Mouse (Mus musculus) layer of hippocampus, postnatal 14 days (tissue): ENCODE data around the gene Herc3. TPM values are rescaled to one million over a fixed set of nuclear protein-coding genes. Genes with fewer than 3 reads are reported as not detected.
"Not testable (repeated sequence)": the region's sequence is repeated elsewhere in the genome, so short reads cannot be mapped to it uniquely, and the experiment has no call there.

ENCODE experiments used
- DNase-seq, 2 experiments: peaks; one replicate each; pipeline ENCODE4 v3.0.0; 2021 to 2022; ENCODE audit warnings: low spot score in 2 of 2, mixed read lengths in 1 of 2
- total RNA-seq, 2 experiments: library from RNA; stranded (reverse); gene quantifications; 2 replicates each; pipeline ENCODE4 v1.2.3; 2021

Herc3 gene
- total RNA-seq, 2 experiments from 2014 or later = 241 to 256 TPM

DNA sequence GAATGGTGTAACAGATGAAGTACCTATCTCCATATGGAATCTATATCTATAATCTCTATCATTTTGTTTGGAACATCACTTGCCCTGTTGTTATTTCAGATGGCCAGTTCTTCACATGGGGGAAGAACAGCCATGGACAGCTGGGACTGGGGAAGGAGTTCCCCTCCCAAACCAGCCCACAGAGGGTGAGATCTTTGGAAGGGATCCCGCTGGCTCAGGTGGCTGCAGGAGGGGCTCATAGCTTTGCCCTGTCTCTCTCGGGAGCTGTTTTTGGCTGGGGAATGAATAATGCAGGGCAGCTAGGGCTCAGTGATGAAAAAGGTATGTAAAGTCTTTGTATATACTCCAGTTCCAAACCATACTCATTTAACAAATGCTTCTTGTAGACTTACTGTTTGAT lies 25.2 kb downstream of the Herc3 start:
- no peak for DNase-seq

DNA sequence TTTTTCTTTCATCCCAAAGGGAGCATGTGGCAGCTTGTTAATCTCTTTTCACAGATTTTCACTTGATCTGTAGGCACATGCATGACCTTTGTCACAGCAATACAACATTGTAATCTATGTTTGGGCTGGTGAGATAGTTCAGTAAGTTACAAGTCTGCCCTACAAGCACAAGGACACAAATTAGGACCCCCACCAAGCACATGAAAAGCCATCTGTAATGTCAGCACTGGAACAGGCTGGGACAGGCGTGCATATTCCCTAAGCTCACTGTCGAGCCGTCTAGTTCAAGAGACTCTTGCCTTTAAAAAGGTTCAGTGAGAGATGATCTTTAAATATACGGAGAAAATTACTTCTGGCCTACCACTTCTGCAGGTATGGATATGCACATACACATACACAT lies 28.3 kb downstream of the Herc3 start:
- no peak for DNase-seq

DNA sequence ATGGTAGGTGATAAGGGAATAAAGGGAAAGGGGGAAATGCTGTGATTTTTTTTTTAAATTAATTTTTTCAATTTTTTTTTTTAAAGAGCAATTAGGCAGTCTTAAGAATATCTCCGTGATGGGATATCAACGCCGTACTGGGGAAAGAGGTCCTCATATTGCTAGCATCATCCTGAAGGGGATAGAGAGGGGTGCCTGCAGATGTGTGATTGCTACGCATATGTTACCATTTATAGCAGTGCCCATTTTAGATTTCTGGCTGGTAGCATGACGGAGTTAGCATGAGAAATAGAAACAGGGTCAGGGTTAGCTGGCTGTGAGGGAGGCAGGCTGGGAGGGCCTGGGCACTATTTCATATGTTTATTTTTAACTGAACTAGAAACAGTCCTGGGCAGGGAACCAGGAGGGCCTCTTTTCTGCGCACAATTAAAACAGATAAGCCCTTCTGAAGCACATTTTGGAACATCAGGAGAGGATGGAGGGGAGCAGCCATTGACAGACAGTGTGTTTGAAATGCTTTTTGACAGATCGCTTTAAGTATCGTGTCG lies 31.3 kb downstream of the Herc3 start:
- peak in 1 of 2 experiments; percentile 27 for DNase-seq

DNA sequence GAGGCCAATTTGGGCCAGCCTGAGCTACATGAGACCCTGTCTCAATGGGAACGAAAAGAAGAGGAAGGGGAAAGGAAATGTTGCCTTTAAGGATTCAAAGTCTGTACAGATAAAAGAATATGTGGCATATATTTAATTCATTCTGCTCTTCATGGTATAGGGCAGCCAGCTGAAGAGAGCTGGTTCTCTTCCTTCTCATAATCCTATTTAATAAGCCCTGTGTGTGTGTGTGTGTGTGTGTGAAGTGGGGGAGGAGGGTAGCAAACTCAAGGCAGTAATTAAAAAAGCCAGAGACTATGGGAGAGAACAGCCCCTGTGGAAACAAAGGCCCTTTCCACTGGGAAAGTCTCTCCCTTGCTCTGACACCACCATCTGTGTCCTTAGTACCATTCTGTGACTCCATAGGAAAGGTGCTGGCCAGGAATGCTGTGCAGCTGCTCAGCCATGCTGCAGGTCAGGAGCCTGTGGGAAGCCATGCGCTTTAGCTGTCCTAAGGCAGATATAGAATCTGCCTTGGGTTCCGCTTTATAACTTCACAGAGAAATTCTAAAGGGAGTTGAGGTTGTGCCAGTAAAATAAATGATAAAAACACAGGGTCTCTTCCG lies 32.5 kb downstream of the Herc3 start:
- DNase-seq = no peak

DNA sequence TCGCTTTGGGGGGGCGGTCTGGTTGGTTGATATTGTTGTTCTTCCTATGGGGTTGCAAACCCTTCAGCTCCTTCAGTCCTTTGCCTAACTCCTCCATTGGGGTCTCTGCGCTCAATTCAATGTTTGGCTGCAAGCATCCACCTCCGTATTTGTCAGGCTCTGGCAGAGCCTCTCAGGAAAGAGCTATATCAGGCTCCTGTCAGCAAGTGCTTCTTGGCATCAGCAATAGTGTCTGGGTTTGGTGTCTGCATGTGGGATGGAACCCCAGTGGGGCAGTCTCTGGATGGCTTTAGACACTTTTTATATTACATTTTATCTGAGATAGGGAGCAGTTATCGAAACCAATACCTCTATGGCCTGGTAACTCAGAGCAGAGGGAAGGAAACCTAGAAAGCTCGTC lies 36.6 kb downstream of the Herc3 start:
- not testable (repeated sequence) for DNase-seq

DNA sequence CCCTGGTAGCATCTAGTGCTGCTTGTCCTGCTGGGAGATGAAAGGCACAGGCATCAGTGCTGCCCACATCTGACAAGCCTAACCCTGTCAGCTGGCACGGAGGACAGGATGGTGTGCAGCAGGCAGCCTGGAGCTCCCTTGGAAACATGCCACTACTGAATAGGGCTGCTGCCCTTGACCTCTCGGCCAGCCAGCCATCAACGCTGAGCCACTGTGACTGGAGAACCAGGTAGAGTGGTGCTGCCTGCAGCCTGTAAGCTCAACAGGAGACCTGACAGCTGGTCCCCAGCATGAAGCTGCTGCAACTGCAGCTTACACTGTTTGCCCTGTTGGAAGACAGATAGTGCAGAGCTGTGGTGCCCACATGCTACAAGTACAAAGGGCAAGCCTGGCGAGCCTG lies 48.3 kb downstream of the Herc3 start:
- no peak for DNase-seq

DNA sequence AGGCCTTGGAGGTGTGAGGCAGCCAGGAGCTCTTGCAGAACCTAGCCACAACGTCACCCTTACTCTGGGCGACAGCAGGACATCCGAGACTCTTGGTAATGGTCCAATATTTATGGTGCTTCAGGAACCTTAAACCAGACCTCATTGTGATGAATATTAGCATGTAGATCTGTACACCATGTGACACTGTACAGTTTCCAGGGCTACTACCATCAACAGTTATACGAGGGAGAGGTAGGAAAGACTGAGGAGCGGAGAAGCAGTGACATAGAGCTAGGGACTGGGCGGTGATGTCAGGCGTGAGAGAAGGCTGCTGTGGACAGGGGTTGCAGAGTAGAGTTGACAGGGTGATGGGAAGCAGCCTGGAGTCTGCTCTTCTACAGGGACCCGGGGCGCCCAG lies 48.7 kb downstream of the Herc3 start:
- no peak for DNase-seq

DNA sequence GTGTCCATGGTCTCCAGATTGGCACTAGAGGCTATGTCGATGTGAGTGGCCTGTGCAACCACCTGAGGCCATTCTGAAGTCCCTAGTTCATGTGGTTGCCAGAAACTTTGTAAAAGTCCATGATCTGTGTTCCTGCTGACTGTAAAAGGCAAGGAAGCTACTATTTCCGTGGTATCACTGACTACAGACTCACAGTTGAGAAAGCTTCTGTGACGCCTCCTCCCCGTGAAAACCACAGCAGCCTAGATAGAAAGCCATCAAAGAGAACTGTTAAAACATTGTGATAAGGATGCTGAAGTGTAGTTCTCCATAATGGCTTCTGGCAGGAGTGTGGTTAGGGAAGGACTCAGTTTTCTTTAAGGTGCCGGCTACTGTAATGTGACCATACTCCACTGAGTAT lies 49.6 kb downstream of the Herc3 start:
- DNase-seq = no peak

DNA sequence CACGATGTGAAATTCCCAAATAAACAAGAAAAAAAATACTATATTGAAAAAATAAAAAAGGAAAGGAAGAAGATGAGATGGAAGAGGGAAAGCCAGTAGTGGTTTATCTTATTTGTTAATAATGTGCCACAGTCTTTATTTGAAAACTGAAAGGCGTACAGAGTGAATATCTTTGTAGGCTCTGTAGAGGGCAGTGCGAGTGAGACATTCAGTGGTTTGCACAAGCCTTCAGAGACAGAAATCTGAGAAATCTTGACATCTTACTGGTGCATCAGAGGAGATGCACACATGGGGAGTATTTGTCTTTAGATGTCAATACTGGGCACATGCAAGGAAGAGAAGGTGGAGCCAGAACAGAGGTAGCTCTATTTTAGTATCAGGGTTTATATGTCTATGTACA lies 50.1 kb downstream of the Herc3 start:
- DNase-seq = no peak

DNA sequence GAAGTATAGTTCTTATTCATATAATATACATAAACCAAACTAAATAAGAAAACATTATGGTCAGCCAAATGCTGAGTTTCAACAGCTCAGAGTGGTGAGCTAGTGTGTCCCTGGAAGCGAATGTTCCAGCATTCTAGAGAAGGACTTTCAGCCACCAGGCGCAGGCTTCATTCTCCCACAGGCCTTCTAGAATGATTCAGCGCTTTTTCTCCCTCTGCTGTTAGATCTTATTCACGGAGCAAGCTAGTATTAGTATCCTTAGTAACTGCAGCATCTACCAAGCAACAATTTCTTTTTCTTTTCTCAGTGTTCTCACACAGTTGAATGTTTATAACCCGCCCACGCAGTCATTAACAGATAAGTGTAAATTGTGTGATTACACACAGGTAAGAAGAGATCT lies 51.0 kb downstream of the Herc3 start:
- DNase-seq = peak in 1 of 2 experiments; percentile 27

DNA sequence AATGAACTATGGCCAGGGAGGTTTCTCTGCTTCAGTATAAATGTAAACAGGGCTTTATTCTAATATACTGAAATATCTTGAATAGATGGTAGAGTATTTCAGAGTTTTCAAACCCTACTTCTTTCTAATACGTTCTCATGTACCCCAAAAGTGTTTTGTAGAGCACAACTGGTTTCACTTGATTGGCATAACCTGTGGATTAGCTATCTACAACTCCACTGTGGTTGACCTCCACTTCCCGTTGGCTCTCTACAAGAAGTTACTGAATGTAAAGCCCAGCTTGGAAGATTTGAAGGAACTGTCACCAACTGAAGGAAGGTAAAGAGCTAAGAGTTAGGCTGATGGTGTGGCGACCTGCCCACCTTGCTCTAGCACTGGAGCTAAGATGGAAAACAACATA lies 58.7 kb downstream of the Herc3 start:
- no peak for DNase-seq

DNA sequence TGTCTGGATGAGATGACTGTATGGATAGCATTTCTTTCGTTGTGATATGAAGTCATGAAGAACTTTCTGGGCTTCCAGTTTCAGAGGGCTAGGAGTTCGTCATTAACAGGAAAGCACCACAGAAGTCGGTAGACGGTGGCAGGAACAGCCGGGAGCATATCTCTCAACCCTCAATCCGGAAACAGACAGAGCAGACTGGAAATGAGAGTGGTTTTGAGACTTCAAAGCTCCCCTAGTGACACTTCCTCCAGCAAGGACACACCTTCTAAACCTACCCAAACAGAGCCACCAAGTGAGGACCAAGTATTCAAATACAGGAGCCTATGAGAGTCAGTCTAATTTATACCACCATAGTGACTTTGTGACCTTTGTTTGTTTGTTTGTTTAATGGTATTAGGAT lies 62.0 kb downstream of the Herc3 start:
- DNase-seq = no peak

DNA sequence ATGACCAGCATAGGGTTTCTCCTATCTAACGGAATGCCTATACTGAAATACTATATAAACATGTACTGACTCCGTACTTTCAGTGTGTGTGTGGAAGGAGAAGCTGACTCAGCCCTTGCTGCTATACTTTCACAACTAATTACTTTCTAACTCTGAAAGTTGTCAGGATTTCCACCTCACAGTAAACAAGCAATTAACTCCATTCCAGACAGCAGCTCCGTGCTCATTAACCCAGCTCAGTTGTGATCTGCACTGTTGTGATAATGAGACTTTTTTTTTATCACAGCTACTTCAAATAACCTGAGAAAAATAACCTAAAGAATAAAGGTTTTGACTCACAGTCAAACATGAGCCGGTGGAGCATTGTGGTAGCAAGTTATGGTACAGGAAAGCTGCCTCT lies 63.7 kb downstream of the Herc3 start:
- DNase-seq = no peak

DNA sequence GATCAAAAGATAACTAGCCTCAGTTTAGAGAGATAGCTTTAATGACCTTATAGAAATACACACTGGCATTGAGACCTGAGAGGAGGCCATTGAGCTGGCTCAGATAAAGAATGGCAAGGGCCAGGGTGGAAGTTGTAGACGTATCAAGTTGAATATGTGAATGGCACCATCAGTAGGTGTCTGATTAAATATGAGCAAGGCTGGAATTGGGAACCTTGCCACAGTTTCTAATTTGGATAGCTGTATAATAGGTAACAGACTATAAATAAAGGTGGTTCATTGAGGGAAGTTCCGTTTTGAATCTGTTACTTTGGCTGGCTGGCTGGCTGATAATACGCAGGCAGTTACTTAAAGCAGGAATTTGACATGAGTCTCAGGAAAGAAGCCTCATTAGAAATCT lies 65.4 kb downstream of the Herc3 start:
- no peak for DNase-seq

DNA sequence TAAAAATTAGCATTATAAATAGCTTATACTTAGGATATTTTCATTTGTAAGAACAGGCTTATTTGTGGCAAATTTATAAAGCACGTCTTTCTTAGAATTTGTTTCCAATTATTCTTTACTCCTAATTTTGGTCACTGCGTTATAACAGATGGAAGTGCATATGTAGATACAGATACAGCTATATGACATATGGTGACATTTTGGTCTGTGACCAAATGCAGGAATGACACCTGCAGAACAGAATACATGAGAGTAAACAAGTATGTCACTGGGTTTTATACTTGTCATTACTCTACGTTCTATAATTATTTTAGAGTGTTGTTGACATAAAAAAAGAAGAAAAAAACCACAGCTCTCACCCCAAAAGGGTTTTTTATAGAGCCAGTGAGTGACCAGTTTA lies 67.8 kb downstream of the Herc3 start:
- DNase-seq = peak in 1 of 2 experiments; percentile 41

DNA sequence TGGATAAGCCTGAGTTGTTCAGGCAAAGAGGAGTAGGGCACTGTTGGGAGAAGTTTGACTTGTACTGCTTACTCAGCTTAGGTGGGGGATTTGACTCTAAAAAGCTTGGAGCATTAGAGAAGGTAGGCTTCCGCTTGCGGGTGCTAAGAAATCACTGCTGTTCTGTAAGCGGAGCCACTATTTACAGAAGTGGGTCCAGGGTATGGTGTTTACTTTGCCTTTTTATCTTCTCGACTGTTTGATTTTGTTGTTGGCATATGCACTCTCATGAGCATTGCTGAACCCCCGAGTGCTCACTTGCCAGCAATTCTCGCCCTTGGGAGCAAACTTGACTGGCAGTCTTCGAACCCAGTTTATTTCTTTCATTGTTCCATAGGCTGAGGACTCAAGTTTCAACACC lies 69.3 kb downstream of the Herc3 start:
- DNase-seq = no peak

DNA sequence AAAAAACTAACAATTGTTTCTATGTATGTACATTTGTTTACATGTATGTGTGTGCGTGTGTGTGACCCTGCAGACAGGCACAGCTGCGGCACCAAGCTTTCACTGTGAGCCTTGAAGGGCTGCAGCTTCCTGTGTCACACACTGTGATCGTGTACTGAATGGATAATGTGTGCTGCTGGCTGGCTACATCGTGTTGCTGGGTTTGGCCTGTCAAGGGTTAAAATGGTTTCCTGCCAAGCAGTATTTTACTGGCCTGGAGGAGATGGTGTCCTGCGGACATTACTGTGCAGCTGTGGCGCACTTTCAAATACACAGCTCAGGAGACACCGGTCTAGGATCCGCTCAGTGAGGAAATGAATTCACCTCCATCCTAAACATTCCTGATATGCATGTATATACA lies 71.9 kb downstream of the Herc3 start:
- DNase-seq = peak; percentile 49 to 77

DNA sequence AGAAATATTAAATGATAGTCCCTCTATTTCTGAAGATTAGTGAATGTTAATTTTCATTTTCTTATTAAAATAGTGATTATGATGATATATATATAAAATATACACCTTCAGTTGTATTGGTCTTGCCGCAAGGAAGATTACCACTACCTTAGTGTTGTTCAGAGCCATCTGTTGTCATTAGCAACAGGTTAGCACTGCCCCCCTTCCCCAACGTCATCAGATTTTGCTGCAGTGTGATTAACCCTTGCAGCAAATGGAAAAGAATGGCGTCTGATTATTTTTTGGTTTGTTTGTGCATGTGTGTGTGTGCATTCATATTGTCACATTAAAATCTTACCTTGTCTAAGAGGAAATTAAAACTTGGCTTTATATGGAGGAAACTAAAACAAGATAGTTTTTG lies 73.3 kb downstream of the Herc3 start:
- DNase-seq = no peak

DNA sequence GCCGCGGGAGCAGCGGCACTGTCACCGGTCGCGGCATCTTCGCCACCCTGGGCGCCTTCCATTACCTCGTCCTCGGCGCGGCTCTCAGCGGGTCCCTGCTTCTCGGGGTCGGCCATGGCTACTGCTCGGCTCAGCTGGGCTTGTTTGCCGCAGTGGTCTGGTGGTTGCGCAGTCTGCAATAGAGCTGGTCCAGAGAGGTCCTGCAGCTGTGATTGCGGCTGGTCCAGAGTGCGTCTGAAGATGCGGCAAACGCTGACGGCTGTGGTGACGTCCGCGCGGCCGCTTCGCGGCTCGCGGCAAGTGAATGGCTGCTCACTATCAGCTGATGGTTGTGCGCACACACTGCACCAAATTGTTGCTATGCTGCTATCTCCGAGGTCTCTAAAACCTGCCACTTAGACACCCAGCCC lies 75.6 kb downstream of the Herc3 start, which contains the start of gene Nap1l5:
Gene Nap1l5, minus strand, starts transcription at position 225 of the 410 bp plus-strand sequence.
- DNase-seq = peak; percentile 66 to 75

DNA sequence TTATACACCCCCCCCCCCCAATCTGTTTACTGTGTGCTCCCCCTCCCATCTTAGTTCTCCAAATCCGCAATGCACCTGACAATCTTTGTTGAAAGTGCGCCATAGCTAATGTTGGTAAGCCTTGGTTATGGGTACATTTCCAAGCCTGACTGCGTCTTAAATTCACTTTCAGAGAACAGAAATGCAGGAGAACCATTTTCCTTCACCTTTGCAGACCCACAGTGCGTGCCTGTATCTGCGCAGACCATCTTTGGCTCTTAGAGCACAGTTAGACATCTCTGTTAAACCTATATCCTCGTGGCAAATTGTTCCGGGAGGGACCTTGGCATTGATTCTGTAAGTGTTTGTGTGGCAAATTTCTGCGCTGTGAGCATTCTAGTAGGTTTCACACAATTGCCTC lies 76.1 kb downstream of the Herc3 start:
- no peak for DNase-seq

DNA sequence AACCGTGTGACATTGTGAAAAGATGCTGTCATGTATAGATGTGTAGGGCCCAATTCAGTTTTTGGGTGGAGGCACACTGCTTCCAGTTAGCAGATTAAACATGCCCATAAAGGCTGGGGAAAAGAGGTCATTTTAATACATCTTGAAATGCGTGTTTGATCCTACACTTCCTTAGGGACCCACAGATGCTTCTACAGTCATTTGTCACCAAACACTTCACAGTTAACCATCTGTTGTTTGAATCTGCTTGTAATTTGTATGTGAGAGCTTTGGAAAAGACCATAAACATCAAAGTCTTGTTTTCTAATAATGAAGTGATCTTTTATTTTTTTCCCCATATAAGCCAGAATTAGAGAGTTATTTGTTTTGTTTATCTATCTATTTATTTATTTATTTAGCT lies 76.5 kb downstream of the Herc3 start:
- DNase-seq = no peak

DNA sequence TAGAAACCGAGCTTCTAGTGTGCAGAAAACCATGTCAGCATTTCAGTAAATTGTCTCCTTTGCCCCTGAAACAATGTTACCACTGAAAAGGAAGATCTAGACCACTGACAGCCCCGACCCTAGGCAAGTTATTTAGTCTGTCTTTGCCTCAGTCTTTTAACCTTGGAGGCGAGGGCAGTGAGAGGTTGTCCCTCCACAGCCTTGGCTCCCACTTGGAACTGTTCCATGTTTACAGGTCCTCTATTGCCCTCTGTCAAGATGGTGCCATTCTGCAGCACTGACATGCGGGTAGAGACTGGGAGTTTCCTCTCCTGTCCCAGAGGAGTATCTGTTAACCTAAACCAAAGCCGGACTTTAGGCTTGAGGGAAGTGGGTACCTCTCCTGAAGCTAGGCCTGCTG lies 81.6 kb downstream of the Herc3 start:
- DNase-seq = no peak

DNA sequence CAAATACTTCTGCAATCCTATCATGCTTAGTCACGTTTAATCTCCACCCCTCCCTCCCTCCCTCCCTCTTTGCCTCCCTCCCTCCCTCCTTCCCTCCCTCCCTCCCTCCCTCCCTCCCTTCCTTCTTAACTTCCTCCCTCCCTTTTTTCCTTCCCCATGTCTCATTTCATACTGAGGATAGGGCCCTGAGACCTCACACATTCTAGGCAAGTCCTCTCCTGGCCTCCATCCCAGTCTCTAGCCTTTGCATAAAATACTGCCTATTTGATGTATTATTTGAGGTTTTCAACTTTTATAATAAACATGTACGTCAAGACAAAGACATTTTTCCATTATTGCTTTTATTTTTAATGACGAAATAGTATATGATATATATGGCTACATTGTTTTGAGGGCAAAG lies 82.3 kb downstream of the Herc3 start:
- DNase-seq = no peak

DNA sequence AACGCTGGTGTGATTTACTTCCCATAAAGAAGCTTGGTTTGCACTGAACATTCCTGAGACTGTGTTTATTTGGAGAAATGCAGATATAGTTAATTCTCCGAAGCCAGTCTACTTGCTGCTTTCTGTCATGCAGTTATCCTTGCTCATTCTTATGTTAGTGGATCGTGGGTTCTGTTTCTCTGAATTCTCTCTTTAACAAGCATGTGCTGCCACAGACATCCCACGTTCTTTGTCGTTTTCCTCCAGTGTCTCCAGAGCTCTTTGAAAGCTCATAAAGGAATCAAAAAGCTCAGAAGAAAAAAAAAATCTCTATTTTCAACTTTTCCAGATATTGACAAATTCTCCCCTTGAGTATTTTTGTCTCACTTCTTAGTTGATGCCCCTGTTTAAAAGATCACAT lies 82.7 kb downstream of the Herc3 start:
- no peak for DNase-seq
